Mouse (Mus musculus) CD8-positive naive resting alpha-beta T cell, adult 57 days (primary cell): ENCODE data around the gene Zfp984. TPM values are rescaled to one million over a fixed set of nuclear protein-coding genes. Genes with fewer than 3 reads are reported as not detected.

Experiments
- total RNA-seq: library from RNA; stranded (reverse); gene quantifications from one replicate; pipeline ENCODE4 v1.2.4, GENCODE M21; 2023

Zfp984 gene
- total RNA-seq: 11.1 TPM

GRCm38 (mm10) chr4:147809292-147809965 lies at the start of gene Zfp984:
TSS of gene Zfp984 (minus strand) at chr4:147809788.

GRCm38 (mm10) chr4:147847614-147848583 lies 38.3 kb upstream of the Zfp984 start, which contains the start of gene Zfp933:
TSS of gene Zfp933 (minus strand) at chr4:147848366.

Other genes starting within 250 kb of the Zfp984 start
- gene Zfp979, start 167.3 kb downstream of the Zfp984 start, total RNA-seq: not detected
- 0.37 TPM for gene Zfp534, start 107.2 kb downstream of the Zfp984 start, total RNA-seq
- gene Zfp933, start 38.6 kb upstream of the Zfp984 start, total RNA-seq: 6.7 TPM
- 49.2 TPM for gene Miip, start 59.0 kb upstream of the Zfp984 start, total RNA-seq
- 9.6 TPM for gene Fv1, start 59.2 kb upstream of the Zfp984 start, total RNA-seq
- 33.2 TPM for gene Mfn2, start 94.9 kb upstream of the Zfp984 start, total RNA-seq
- 5.6 TPM for gene Plod1, start 127.0 kb upstream of the Zfp984 start, total RNA-seq
- gene 2510039O18Rik, start 131.1 kb upstream of the Zfp984 start, total RNA-seq: 64.4 TPM
- not detected for gene Nppb, start 176.0 kb upstream of the Zfp984 start, total RNA-seq
- gene Nppa, start 190.9 kb upstream of the Zfp984 start, total RNA-seq: not detected
- 39.4 TPM for gene Clcn6, start 229.0 kb upstream of the Zfp984 start, total RNA-seq
- gene Mthfr, start 229.3 kb upstream of the Zfp984 start, total RNA-seq: 21.2 TPM